Mouse (Mus musculus) mouse embryonic stem cell (cell line): Measurements from ENCODE around the gene Bcas3.

Experiments used
- in situ Hi-C, 2 experiments: fragments of 300-500 bp; cut with MboI; formaldehyde crosslinking; loops; 1 replicate in 1 of 2; 3 replicates in 1 of 2; pipeline ENCODE4 v1.14.3; 2019 to 2020; ENCODE audit warnings: low sequenced_read_pairs in 2 of 2, low pct_unique_long_range_greater_than_20kb in 1 of 2, mixed read lengths in 1 of 2; ENCODE audit not compliant: unreplicated experiment in 1 of 2

Bcas3 gene

DNA sequence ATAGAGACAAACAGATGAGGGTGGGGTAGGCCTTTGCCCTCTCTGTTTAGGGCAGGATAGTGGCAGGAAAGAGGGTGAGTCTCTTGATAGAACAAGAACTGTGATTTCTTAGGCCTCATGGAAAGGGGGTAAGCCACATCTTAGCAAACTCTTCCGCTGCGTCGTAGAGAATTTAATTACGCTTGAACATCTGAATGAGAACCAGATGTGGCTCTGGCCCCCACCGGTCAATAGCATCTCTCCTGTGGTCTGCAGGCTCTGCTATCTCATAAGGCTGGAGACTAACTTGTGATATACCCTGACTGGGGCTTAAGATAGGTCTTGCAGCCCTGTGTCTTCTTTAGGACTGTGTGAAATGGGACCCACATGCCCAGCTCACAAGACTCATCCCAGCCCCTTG lies 463.5 kb downstream of the Bcas3 start:
- in situ Hi-C loops, result loop anchor here in 1 of 2 experiments (25.0 kb wide), 1 partner anchor 429 kb away; no protein-coding TSS in a partner anchor

DNA sequence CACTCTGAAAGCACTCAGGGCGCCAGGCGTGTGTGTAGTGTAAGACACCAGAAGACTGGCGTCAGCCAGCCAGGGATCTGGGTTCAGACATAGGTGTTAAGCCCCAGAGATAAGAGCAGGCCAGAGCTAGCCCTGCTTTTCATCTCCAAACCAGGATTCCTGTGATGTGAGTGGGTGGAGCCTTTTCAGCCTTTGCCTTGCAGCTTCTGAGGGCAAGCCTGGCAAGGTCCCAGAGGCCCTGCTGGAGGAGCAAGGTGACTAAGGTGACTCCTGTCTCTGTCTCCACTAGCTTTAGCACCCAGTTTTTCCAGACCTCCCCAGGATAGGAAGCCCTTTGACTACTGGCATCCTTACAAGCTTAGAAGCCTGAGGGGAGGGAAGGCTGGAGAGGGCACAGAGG lies 465.4 kb downstream of the Bcas3 start:
- in situ Hi-C loops, result loop anchor here in 1 of 2 experiments (25.0 kb wide), 1 partner anchor 431 kb away; no protein-coding TSS in a partner anchor

DNA sequence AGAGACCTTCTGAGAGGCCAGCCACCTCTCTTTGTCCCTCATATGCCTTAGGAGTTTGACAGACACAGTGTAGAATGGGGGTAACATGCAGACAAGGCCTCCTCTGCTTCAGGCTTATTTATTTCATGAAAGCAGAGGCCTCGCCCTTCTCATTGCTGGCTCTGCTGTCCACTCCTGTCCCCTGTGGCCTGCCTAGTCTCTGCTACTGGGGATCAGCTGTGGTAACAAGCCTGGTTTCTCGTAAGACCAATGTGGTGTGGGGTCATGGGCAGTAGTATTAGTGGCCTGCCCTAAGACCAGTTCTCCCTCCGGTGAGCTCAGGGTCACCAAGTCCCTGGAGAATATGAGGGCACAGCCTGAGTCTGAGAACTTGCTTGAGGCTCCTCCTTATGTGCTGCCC lies 468.0 kb downstream of the Bcas3 start:
- in situ Hi-C loops, result loop anchor here in 1 of 2 experiments (25.0 kb wide), 1 partner anchor 434 kb away; no protein-coding TSS in a partner anchor

- in situ Hi-C loops, result loop anchor here in 1 of 2 experiments (25.0 kb wide), 1 partner anchor 434 kb away; no protein-coding TSS in a partner anchor
Observed at GRCm38 (mm10) chr11:85821659-85822058, 468.7 kb downstream of the Bcas3 start.

GRCm38 (mm10) chr11:85823181-85823580 lies 470.2 kb downstream of the Bcas3 start:
- in situ Hi-C loops, result loop anchor here in 1 of 2 experiments (25.0 kb wide), 1 partner anchor 436 kb away; no protein-coding TSS in a partner anchor

DNA sequence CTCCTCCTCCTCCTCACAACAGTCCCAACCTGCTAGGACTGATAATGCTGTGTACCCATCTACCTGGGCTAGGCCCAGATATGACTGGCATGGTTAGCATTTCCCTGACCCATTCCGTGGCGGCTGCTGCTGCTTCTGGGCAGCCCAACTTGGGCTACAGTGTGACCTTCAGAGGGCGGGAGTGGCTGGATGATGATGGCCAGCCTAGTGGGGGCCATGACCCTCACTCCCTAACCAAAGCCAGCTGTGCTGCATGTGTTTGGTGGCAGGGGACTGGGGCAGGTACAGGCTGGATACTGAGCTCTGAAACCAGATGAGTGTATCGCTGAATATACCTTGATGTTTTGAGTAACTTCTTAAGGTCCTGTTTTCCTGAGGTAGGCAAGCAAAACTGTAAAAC lies 470.8 kb downstream of the Bcas3 start:
- in situ Hi-C loops, result loop anchor here in 1 of 2 experiments (25.0 kb wide), 1 partner anchor 436 kb away; no protein-coding TSS in a partner anchor

DNA sequence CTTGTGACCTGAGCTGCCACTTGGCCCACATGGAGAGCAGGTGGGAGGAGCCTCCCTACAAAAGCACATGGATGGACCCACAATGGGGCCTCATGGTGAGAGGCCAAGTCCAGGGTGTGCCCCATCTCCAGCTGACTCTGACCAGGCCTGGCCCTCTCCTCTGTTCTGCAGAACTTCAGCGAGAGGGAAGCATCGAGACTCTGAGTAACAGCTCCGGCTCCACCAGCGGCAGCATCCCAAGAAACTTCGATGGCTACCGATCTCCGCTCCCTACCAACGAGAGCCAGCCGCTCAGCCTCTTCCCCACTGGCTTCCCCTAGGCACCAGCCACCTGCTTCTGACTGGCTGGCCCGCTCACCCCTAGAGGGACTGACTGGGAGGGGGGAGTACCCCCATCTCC lies 472.1 kb downstream of the Bcas3 start:
- in situ Hi-C loops, result loop anchor here in 1 of 2 experiments (5.0 to 25.0 kb wide), 2 partner anchors 118 to 438 kb away; no protein-coding TSS in a partner anchor

GRCm38 (mm10) chr11:85825823-85826222 lies 472.9 kb downstream of the Bcas3 start:
- in situ Hi-C loops, result loop anchor here in 1 of 2 experiments (5.0 to 25.0 kb wide), 2 partner anchors 119 to 439 kb away; no protein-coding TSS in a partner anchor

DNA sequence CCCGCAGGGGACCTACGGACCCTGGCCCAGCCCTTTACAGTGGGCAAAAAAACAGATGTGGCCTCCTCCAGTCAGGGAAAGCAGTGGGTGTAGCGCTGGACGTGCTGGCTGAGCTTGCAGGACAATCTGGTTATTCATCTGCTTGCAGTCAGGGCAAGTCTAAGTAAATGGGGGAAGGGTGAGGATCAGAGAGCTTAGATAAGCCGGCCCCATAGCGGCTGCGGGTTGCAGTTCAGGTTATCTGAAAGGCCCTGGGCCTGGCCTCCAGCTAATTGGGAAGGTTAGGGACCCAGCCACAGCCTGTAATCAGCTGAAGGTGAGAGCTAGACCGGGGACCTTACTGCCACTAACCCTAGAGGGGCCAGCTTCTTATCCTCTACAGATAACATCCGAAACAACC lies 474.4 kb downstream of the Bcas3 start:
- in situ Hi-C loops, result loop anchor here in 1 of 2 experiments (5.0 to 25.0 kb wide), 2 partner anchors 120 to 440 kb away; no protein-coding TSS in a partner anchor

GRCm38 (mm10) chr11:85828691-85829519 lies 475.9 kb downstream of the Bcas3 start:
- in situ Hi-C loops, result loop anchor here in 1 of 2 experiments (5.0 to 25.0 kb wide), 2 partner anchors 122 to 442 kb away; no protein-coding TSS in a partner anchor

DNA sequence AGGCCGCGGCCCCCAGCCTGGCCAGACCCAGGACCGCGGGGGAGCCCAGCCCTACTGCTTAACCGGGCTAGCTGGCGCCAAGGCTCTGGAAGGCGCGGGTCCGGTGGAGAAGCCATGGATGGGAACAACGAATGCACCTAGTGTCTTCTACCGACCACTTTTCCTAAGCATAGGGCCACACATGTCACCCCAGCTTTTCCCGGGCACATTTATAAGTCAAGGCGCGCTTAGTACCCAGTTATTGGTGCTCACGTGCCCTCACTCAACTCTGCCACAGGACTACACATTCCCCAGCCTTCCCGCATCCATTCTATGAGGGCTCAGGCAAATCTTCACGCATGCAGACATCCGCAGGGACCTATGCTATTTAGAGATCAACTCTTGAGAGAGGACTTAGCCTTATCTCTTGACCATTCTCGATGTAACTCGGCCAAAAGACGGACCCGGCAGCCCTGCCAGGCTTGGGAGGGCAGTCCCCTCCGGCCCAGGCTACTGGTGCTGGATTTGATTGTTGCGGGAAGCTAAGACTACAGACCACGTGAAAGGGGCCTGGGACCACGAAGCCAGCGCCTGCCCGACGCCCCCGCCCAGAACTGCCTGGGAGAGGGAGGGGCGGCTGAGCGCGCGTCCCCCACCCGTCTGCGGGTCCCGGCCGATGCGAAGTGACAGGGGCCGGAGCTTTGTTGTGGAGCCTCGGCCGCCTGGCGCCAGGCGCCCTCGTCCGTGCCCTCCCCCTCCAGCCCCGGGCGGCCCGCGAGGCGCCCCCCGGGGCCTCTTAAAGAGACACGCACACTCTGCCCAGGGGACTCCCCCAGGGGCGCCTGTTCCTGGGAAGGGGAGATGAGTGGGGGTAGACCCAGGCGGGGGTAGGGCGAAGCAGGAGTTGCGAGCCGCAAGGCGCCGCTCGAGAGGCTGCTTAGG lies 476.8 kb downstream of the Bcas3 start:
- in situ Hi-C loops, result loop anchor here (5.0 to 25.0 kb wide), 3 partner anchors 122 to 1305 kb away; partner anchors contain the start of gene Lhx1 (in 1 of the 2)

DNA sequence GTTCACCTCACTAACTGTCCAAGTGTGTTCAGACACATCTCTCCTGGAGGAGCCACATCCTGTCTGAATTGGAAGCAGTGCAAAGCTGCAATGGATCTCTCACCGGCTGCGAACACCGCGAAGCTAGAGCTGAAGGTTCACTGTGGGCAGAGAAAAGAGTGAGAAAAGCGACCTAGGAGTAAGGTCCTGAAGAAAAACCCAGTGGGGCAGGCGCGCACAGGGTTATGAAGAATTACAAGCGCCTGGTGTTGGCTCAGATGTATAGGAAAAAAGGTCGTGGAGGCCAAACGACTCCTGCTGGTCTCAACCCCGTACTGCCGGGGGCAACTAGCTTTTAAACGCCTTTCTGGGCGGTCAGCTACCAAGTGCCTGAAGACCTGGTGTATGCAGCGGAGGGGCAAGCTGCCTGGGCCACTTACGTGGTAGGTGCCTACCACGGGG lies 478.0 kb downstream of the Bcas3 start:
- in situ Hi-C loops, result loop anchor here (10.0 to 25.0 kb wide), 2 partner anchors 444 to 1306 kb away; partner anchors contain the start of gene Lhx1 (in 1 of the 2)

- in situ Hi-C loops, result loop anchor here (10.0 to 25.0 kb wide), 2 partner anchors 444 to 1307 kb away; partner anchors contain the start of gene Lhx1 (in 1 of the 2)
Observed at GRCm38 (mm10) chr11:85831656-85832230, 478.8 kb downstream of the Bcas3 start.

- in situ Hi-C loops, result loop anchor here (10.0 to 25.0 kb wide), 2 partner anchors 445 to 1308 kb away; partner anchors contain the start of gene Lhx1 (in 1 of the 2)
Observed at GRCm38 (mm10) chr11:85832231-85832924, 479.4 kb downstream of the Bcas3 start, which contains the start of gene Tbx2. Gene Tbx2, plus strand, starts transcription at chr11:85832551.

- in situ Hi-C loops, result loop anchor here (10.0 to 25.0 kb wide), 2 partner anchors 446 to 1308 kb away; partner anchors contain the start of gene Lhx1 (in 1 of the 2)
Observed at GRCm38 (mm10) chr11:85833081-85833521, 480.1 kb downstream of the Bcas3 start.

DNA sequence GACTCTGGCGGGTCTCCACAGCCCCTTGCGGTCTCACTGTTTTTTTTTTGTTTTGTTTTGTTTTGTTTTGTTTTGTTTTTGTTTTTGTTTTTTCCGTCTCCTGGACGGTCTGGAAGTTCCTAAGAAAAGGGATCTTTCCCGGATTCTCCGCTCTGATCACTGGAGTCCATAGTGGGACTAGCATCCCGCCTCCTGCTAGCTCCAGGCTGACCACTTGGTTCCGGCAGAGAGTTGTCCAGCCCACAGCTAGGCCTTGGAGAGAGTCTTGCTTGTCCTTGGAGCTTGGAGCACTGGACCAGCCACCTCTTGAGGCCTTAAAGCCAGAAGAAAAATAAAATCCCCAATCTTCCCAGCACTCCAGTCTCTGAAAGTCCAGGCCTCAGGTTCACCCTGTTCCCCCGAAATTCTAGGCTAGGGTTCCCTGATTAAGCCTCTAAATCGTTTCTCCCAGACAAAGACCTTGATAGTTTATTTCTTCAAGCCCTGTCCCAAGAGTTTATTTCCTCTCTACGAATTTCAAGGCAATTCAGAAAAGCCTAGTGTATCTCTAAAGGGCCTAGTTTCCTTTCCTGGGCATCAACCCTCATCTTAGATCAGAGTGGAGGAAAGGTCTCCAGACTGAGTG lies 480.9 kb downstream of the Bcas3 start:
- in situ Hi-C loops, result loop anchor here (10.0 to 25.0 kb wide), 2 partner anchors 447 to 1309 kb away; partner anchors contain the start of gene Lhx1 (in 1 of the 2)
